Mouse (Mus musculus) telencephalon, adult 2 months (tissue): ENCODE data around the gene Ykt6.
A peak's percentile ranks its signal among the peaks of the same experiment; 100 is the strongest.
"Not testable (repeated sequence)": the region's sequence is repeated elsewhere in the genome, so short reads cannot be mapped to it uniquely, and the experiment has no call there.

ENCODE experiments used
- DNase-seq: peaks from one replicate; pipeline ENCODE4 v3.0.0-alpha.2; 2011; ENCODE audit warnings: low read depth, low spot score

Gene Ykt6

GRCm38 (mm10) chr11:5955546-5956276 lies at the start of gene Ykt6:
Ykt6 (plus strand) TSS chr11:5955693.
- peak; percentile 94 for DNase-seq

GRCm38 (mm10) chr11:5905778-5906518 lies 49.5 kb upstream of the Ykt6 start:
- no peak for DNase-seq

GRCm38 (mm10) chr11:5907096-5907495 lies 48.4 kb upstream of the Ykt6 start:
- no peak for DNase-seq

- DNase-seq: no peak
These were observed 46.9 kb upstream of the Ykt6 start for GRCm38 (mm10) chr11:5908642-5909041.

GRCm38 (mm10) chr11:5912635-5913034 lies 42.9 kb upstream of the Ykt6 start:
- DNase-seq: no peak

GRCm38 (mm10) chr11:5913256-5913655 lies 42.2 kb upstream of the Ykt6 start:
- no peak for DNase-seq

GRCm38 (mm10) chr11:5913936-5914335 lies 41.6 kb upstream of the Ykt6 start:
- no peak for DNase-seq

GRCm38 (mm10) chr11:5914940-5915339 lies 40.6 kb upstream of the Ykt6 start:
- no peak for DNase-seq

GRCm38 (mm10) chr11:5915429-5916177 lies 39.9 kb upstream of the Ykt6 start:
- no peak for DNase-seq

- no peak for DNase-seq
These were observed 39.3 kb upstream of the Ykt6 start for GRCm38 (mm10) chr11:5916178-5916548.

- no peak for DNase-seq
These were observed 37.4 kb upstream of the Ykt6 start for GRCm38 (mm10) chr11:5918111-5918510.

- no peak for DNase-seq
These were observed 35.9 kb upstream of the Ykt6 start for GRCm38 (mm10) chr11:5919606-5920005.

- no peak for DNase-seq
These were observed 35.1 kb upstream of the Ykt6 start for GRCm38 (mm10) chr11:5920323-5920960.

- DNase-seq: no peak
These were observed 30.8 kb upstream of the Ykt6 start for GRCm38 (mm10) chr11:5924699-5925098.

GRCm38 (mm10) chr11:5926696-5927220 lies 28.7 kb upstream of the Ykt6 start:
- DNase-seq: no peak

GRCm38 (mm10) chr11:5930578-5930977 lies 24.9 kb upstream of the Ykt6 start:
- DNase-seq: no peak

- DNase-seq: not testable (repeated sequence)
These were observed 23.5 kb upstream of the Ykt6 start for GRCm38 (mm10) chr11:5931947-5932346.

GRCm38 (mm10) chr11:5934531-5934930 lies 21.0 kb upstream of the Ykt6 start:
- not testable (repeated sequence) for DNase-seq

- DNase-seq: no peak
These were observed 12.5 kb upstream of the Ykt6 start for GRCm38 (mm10) chr11:5942966-5943365.

- DNase-seq: no peak
These were observed 10.4 kb upstream of the Ykt6 start for GRCm38 (mm10) chr11:5945096-5945495.

GRCm38 (mm10) chr11:5947796-5948195 lies 7.7 kb upstream of the Ykt6 start:
- no peak for DNase-seq
